Mouse (Mus musculus) gastrocnemius, postnatal 14 days (tissue): Measurements from ENCODE around the gene Ccpg1. TPM values are rescaled to one million over a fixed set of nuclear protein-coding genes. Genes with fewer than 3 reads are reported as not detected.
A peak's percentile ranks its signal among the peaks of the same experiment; 100 is the strongest.

Experiments used
- DNase-seq: peaks from one replicate; pipeline ENCODE4 v3.0.0; 2021; ENCODE audit warnings: mixed read lengths
- intact Hi-C: fragments of 180-260 bp; cut with DNase I; formaldehyde crosslinking; loops from one replicate; pipeline ENCODE4 v1.15.1; 2025; ENCODE audit warnings: low total_unique reads
- total RNA-seq, 2 experiments: library from RNA; stranded (reverse); gene quantifications; 2 replicates each; pipeline ENCODE4 v1.2.3; 2021

Ccpg1 gene
- total RNA-seq, 2 experiments from 2014 or later = 32.3 to 36.7 TPM

DNA sequence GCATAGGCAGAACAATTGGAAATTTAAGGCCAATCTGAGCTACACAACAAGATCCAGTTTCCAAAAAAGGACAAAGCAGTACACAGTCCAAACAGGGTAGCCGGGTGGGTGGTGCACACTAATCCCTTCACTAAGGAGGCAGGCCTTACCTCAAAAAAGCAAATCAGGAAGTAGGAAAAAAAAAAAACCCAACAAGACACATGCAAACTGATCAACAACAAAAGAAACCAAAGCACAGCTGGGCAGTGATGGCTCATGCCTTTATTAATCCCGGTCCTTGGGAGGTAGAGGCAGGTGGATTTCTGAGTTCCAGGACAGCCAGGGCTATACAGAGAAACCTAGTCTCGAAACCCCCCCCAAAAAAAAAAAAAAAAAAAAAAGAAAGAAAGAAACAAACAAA is 2.5 kb downstream of the Ccpg1 start:
- no peak for DNase-seq
- intact Hi-C loops = no loop called here

DNA sequence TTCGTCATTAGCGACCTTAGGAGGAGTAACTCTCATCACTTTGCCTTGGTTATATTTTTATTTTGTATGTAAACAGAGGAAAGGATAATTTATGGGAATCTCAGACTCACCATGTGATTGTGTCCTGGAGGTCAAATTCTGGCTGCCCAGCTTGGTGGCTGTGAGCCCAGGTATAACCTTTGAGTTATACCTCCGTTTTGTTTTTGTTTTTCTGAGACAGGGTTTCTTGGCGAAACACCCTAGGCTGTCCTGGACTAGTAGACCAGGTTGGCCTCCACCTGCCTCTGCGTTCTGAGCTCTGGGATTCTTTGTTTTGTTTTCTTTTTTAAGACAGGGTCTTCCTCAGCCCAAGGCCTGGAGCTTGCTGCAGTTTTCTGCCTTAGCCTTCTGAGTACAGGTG is 3.5 kb downstream of the Ccpg1 start:
- intact Hi-C loops = no loop called here
- no peak for DNase-seq

DNA sequence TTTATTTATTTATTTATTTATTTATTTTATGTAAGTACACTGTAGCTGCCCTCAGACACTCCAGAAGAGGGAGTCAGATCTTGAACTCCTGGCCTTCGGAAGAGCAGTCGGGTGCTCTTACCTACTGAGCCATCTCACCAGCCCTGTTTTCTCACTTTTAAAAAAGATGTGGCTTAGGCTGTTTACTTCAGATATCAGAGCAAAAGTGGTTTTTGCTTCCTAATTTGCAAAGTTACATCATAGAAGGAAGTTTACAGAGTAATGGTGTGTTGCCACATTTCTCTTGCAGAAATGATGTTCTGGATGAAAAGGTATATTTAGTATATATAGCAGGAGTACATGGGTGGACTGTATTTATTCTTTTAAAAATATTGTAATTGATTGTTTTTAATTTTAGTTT is 6.2 kb downstream of the Ccpg1 start:
- intact Hi-C loops = no loop called here
- no peak for DNase-seq

DNA sequence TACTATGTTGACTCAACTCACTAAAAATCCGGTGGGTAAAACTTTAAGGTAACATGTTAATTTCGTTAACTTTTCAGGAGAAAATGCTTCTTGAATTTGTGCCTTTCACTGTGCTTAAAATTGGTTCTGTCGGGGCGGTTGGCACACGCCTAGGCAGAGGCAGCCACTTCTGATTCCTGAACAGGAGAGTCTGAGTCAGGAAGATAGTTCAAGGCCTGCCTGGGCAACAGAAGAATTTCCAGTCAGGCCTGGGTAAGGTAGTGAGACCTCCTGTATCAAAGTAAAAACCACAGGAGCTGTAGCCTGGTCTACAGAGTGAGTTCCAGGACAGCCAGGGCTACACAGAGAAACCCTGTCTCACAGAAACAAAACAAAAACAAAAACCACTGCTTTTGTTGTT is 7.3 kb downstream of the Ccpg1 start:
- intact Hi-C loops = no loop called here

DNA sequence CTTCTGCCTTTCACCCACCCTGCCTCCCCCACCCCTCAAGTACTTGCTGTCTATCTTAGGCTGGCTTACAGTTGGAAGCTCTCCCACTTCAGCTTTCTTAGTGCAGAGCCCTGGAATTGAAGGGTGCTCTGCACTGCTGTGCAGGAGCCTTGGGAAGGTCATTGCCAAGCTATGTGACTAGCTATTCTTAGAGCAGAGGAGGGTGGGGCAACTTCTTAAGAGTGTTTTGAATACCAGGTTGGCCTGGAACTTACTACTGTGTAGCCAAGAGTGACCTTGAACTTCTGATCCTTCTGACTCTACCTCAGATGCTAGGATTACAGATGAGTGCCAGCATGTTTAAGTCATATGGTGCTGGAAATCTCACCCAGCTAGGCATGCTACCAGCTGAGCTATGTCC is 10.9 kb downstream of the Ccpg1 start:
- intact Hi-C loops = no loop called here
- DNase-seq = no peak

More for the DNA sequence above, 7.3 kb downstream of the Ccpg1 start:
- no peak for DNase-seq

DNA sequence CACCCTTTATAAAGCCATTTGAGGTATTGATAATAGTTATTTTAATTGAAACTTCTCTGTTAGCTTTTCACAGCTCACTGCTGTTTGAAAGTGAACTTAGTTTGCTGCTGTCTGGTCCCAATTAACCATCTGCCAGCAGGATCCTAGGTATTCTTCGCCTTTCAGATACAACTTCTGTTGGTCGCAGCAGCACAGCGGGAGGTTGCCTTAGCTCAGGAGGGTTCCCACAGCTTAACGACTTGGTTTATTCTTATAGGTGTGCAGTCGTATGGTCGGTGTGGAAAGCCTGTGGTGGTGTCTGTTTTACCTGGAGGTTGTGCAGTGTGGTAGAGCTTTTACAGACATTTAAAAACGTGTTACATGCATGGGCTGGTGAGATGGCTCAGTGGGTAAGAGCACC is 11.6 kb downstream of the Ccpg1 start:
- intact Hi-C loops = no loop called here
- no peak for DNase-seq

DNA sequence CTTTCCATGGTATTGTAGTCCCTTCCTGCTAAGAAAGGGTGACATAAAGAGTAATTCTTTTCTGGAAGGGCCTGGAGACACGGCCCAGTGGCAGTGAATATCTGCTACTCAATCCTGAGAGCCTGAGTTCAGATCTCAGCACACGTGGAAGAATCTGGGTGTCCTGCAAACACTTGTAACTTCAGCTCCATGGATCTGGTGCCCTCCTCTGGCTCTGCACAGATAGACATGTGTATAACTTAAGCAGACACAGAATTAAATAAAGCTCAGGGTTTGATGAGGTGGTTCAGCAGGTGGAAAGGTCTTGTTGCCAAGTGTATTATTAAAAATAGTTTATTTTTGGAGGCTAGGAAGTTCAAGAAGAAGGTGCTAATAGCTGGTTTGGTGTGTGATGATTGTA is 15.3 kb downstream of the Ccpg1 start:
- intact Hi-C loops = no loop called here
- DNase-seq = no peak

DNA sequence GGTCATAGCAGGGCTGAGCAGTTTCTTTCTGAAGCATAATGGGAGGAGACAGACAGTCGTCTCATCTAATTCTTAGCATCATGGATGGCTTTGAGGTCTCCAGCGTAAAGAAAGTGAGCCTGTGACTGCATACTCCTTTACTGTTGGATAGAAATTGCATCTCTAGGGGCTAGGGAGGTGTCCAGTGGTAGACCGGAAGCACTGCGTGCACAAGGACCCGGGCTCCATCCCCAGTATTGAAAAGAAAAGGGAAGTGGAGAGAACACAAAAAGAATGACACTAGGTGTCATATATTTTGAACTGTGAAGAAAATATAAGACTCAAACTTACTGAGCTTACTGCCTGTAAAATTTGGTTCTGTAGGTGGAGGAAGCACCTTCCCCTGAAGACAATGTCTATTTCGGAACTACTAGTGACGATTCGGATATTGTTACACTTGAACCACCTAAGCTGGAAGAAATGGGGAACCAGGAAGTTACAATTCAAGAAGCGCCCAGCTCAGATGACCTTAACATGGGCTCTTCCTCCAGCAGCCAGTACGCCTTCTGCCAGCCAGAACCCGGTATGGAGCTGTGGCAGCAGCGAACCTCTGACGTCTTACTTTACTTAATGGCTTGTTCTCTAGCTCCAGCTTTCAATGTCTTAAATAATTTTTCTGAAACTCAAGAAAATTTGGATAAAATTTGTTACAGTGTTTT is 16.2 kb downstream of the Ccpg1 start:
- intact Hi-C loops = no loop called here
- no peak for DNase-seq

DNA sequence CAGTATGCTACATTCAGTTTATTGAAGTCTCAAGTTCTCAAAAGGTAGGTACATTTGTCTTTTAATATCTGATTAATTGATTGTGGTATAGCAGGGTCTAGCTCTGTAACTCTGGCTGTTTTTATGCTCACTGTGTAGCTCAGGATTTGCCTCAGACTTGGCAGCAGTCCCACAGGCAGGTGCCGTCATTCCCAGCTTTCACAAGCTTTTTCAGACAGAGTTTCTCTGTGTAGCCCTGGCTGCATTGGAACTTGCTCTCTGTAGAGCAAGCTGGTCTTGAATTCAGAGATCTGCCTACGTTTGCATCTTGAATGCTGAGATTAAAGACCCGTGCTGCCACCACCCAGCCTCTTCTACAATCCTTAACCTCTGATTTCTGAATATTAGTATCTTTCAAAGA is 16.9 kb downstream of the Ccpg1 start:
- intact Hi-C loops = no loop called here
- no peak for DNase-seq

DNA sequence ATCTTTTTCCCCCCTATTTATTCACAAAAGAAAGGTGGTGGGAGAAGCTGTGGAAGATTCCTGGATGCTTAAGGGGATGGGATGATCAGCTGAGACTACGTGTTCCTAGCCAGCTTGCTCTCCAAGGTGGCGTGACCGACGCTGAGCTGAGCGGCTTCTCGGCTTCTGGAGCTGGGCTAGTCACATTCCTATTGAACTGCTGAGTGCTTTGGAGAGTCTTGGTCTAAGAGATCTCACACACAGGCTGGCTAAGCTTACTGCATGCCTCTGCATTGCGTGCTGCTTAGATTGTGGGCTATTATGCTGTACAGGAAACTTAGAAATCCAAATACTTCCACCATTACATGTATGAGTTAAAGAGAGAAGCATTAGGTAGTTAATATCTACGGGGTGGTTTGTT is 18.8 kb downstream of the Ccpg1 start:
- intact Hi-C loops = no loop called here
- DNase-seq = no peak

DNA sequence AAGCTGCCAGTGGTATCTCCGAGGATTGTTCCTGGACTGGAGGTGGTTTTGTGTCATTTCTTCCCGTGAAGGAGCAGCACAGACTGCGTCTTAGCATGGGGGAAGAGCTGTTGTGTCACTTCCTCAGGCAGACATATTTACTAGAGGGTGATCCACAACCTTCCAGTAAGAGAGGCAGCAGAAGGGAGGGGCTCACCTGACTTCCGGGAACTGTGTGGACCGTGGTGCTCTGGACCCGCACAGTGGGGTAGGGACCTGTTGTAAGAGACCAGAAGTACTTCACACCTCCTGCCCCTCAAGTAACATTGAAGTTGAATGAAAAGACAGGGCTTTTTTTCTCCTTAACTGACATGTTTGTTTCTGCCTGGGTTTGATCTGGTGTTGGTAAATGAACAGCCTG is 19.9 kb downstream of the Ccpg1 start:
- intact Hi-C loops = no loop called here
- DNase-seq = no peak

DNA sequence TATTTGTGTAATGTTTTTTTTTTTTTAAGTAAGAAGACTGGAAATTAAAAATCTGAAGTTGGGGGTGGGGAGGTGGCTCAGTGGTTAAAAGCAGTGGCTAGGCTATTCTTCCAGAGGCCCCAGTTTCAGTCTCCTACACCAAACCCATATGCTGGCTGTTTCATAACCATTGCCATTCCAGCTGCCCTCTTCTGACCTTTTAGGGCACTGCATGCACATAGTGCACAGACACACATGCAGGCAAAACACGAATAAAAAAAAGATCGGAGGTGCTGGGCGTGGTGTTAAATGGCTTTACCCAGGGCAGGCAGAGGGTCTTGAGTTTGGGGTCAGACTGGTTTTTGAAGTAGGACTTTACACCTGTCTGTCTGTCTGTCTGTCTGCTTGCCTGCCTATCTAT is 20.9 kb downstream of the Ccpg1 start:
- intact Hi-C loops = no loop called here
- no peak for DNase-seq

DNA sequence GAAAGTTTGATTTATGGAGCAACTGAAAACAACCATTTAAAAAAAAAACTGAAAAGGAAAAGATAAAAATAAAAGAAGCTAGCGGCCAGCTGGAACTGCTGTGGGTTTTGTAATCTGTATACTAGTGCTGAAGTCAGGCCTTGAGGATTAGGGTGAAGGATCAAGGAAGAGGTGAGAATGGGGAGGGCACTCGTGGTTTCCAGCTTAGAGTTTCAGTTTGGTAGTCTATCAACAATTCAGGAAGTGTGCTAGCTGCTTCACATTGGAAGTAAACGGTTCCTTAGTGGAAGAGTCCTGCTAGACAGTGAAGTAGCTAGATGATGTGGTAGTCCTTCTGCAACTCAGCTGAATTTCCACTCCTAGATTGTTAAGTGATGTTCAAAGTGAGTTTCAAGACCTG is 23.2 kb downstream of the Ccpg1 start:
- no peak for DNase-seq
- intact Hi-C loops = no loop called here

DNA sequence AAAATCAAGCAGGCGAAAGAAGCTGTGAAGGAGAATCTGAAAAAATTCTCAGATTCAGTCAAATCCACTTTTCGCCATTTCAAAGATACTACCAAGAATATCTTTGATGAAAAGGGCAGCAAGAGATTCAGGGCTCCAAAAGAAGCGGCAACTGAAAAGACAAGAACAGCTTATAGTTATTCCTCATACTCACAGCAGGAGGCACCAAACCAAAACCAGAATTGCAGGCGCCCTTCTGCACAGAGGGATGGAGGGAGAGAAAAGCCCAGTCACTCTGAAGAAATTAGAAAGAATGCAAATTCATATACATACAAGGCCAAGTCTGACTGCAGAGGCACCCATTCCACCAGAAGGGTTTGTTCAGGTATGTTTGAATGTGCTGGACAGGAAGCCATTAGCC is 27.4 kb downstream of the Ccpg1 start:
- DNase-seq = no peak
- intact Hi-C loops = no loop called here

DNA sequence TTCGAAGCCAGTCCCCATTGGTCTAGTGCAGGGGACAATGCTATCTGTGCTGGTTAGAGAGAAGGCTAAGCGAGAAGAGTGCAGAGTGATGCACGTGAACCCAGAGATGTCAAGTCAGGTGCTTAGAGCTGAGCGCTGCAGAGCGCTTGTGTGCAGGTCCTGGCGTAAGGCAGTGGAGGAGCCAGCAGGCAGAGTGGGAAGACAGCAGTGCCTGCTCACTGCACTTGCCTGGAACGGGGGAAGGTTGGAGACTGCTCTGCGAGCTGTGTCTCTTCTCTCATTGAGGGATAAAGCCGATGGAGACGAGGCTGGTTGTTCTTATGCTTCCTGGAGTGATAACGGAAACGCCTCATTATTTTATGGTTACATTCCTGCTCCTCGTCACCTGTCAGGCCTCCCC is 29.5 kb downstream of the Ccpg1 start:
- intact Hi-C loops = no loop called here
- DNase-seq = no peak

DNA sequence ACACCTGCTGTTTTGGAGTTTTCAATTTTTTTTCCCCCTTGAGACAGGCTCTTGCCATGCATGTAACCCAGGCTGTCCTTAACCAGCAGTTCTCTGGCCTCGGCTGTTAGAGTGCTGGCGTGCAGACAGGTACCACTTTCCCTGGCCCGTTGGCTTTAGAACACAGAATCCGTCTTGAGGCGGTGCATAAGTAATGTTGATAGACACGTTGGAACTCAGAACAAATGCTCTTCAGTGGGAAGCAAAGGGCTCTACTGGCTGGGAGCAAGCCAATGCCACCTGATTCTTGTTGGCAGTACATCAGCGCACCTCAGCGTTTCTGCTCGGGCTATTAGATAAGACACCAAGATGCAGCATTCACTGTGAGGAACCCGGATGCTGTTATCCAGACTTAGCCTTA is 34.6 kb downstream of the Ccpg1 start:
- intact Hi-C loops = no loop called here
- DNase-seq = no peak

DNA sequence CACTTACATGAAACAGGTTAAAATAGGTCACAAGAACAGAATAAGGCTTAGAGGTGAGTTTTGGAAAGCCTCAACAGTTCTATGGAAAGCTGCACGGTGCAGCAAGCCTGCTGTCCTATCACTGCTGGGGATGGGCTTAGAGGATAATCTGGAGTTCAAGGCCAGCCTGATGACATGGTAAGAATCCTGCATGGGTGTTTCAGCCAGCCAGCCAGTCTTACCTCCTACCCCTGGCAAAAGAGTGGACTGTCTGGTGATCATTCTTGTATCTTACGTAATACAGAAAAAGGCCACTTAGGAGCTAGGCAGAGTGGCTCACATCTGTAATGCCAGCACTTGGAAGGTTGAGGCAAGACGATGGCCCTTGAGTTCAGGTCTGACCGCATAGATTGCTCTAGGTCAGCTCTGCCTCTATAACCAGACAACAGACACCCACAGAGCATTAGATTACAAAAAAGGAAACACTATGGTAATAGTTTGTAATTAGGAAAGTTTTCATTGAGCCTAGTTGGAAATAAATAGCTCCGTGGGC is 35.4 kb downstream of the Ccpg1 start:
- intact Hi-C loops = no loop called here
- DNase-seq = no peak

DNA sequence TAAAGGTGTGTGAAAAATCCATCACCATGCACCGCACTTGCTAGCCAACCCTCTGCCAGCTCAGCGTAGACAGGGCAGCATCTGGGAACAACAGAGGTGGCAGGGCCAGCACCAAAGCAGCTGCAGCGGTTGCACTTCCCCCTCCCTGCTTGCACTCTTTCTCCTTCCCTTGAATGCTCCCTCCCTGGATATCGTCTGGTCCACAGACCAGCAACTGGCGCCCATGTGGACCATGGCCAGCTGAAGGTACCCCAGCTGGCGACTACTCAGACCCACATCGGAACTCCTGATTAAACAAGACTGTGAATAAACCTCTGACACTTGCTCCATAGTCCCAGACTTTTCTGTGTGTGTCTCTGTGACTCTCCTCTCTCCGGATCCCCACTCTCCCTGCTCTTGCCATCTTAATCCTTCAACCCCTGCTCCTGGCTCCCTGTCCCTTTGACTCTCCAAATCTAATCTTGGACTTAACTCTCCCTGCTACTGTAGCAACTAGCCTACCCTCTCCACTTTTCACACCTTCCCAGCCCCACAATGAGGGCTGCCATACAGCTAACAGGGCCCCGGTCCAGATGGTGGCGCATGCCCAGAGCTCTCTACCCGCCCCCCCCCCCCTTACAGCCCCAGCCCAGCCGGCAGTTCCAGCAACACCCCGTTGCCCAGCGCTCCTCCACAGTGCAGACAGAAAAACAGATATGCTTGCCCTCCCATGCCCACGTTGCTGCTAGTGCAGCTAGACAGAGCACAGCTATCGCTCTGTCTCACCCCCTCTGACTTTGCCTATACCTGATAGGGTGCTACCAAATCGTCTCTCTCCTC is 40.8 kb downstream of the Ccpg1 start:
- intact Hi-C loops = no loop called here
- peak; percentile 30 for DNase-seq

DNA sequence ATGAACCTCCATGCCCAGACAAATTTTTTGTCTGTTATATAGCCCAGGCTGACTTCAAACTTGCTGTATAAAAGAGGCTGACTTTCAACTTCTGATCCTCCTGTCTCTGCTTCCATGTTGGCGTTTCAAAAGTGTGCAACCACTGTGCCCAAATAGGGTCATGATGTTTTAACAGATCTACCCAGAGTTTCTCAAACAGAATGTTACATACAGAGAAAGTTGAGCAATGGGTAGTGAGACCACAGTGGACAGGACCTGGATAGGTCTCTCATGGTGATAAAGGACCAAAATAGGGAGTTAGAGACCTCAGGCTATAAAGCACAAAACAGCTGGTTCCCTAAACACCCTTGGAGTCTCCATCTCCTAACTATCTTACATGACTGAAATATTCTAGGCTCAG is 45.2 kb downstream of the Ccpg1 start:
- intact Hi-C loops = no loop called here
- DNase-seq = no peak

DNA sequence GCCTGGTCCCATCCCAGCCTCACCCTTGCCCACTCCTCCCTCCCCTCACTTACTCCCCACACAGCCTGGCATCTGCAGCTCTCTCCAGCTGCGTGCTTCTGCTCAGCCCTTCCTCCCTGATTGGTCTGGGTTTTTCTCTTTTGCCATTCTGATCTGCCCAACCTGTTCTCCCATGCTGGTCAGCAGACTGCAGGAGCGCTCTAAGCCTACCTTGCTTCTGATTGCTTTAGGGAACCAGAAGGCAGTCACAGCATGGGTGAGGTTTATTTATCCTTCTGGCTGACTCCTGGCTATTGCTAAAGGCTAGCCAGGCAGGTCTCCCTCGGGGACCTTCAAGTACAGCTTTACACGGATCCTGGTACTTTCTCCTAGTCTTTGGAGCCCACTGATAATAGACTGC is 46.2 kb downstream of the Ccpg1 start:
- intact Hi-C loops = no loop called here
- DNase-seq = no peak

DNA sequence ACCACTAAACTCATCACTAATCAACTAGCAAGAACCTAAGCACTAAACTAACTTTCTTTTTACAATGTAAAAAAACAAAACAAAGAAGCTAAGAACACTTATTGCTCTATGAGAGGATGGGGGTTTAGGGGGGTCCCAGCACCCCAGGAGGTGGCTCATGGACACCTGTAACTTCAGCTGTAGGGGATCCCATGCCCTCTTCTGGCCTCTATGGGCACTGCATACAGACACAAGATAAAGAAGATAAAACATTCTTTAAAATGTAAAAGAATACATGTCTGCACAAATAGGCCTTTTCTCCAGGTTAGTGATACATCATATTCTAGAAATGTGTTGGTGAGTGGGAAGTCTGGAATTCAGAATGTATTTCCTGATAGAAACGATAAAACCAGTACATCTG is 48.2 kb downstream of the Ccpg1 start:
- intact Hi-C loops = no loop called here
- DNase-seq = no peak
